Mouse (Mus musculus): ENCODE data around the gene Syndig1.

Syndig1 gene

GRCm38 (mm10) chr2:149828911-149829310, at the start of gene Syndig1:
Gene Syndig1, plus strand, starts transcription at chr2:149829211.
- no peak for DNase-seq (ENCODE audit: low read depth)

GRCm38 (mm10) chr2:149798613-149799012, 30.4 kb upstream of the Syndig1 start:
- DNase-seq (ENCODE audit: low read depth): no peak

GRCm38 (mm10) chr2:149804599-149805140, 24.3 kb upstream of the Syndig1 start:
- DNase-seq (ENCODE audit: low read depth): no peak

GRCm38 (mm10) chr2:149805256-149805655, 23.8 kb upstream of the Syndig1 start:
- DNase-seq (ENCODE audit: low read depth): no peak

GRCm38 (mm10) chr2:149812899-149813298, 16.1 kb upstream of the Syndig1 start:
- DNase-seq (ENCODE audit: low read depth): no peak

- no peak for DNase-seq (ENCODE audit: low read depth)
Observed at GRCm38 (mm10) chr2:149818395-149818794, 10.6 kb upstream of the Syndig1 start.

- DNase-seq (ENCODE audit: low read depth): no peak
Observed at GRCm38 (mm10) chr2:149819751-149820150, 9.3 kb upstream of the Syndig1 start.

GRCm38 (mm10) chr2:149820201-149820600, 8.8 kb upstream of the Syndig1 start:
- no peak for DNase-seq (ENCODE audit: low read depth)

- DNase-seq (ENCODE audit: low read depth): no peak
Observed at GRCm38 (mm10) chr2:149829955-149830535, 1.0 kb downstream of the Syndig1 start.

- no peak for DNase-seq (ENCODE audit: low read depth)
Observed at GRCm38 (mm10) chr2:149830536-149831458, 1.8 kb downstream of the Syndig1 start, which contains the start of gene C530025M09Rik. Gene C530025M09Rik, minus strand, starts transcription at chr2:149831213.

- DNase-seq (ENCODE audit: low read depth): no peak
Observed at GRCm38 (mm10) chr2:149831459-149832245, 2.6 kb downstream of the Syndig1 start.

GRCm38 (mm10) chr2:149832301-149832700, 3.3 kb downstream of the Syndig1 start:
- no peak for DNase-seq (ENCODE audit: low read depth)

- no peak for DNase-seq (ENCODE audit: low read depth)
Observed at GRCm38 (mm10) chr2:149835091-149835490, 6.1 kb downstream of the Syndig1 start.

- DNase-seq (ENCODE audit: low read depth): no peak
Observed at GRCm38 (mm10) chr2:149836471-149837135, 7.6 kb downstream of the Syndig1 start.

- DNase-seq (ENCODE audit: low read depth): no peak
Observed at GRCm38 (mm10) chr2:149839666-149840065, 10.7 kb downstream of the Syndig1 start.

GRCm38 (mm10) chr2:149844575-149844974, 15.6 kb downstream of the Syndig1 start:
- DNase-seq (ENCODE audit: low read depth): no peak

GRCm38 (mm10) chr2:149848778-149849177, 19.8 kb downstream of the Syndig1 start:
- no peak for DNase-seq (ENCODE audit: low read depth)

- no peak for DNase-seq (ENCODE audit: low read depth)
Observed at GRCm38 (mm10) chr2:149861002-149861401, 32.0 kb downstream of the Syndig1 start.

GRCm38 (mm10) chr2:149865914-149866435, 37.0 kb downstream of the Syndig1 start:
- DNase-seq (ENCODE audit: low read depth): no peak

- no peak for DNase-seq (ENCODE audit: low read depth)
Observed at GRCm38 (mm10) chr2:149870496-149870895, 41.5 kb downstream of the Syndig1 start.

- DNase-seq (ENCODE audit: low read depth): no peak
Observed at GRCm38 (mm10) chr2:149872496-149872895, 43.5 kb downstream of the Syndig1 start.

Data from NIH3T3 (cell line).